Mouse (Mus musculus) monocyte, adult 5-6 weeks (primary cell): ENCODE data around the gene Mpv17l. TPM values are rescaled to one million over a fixed set of nuclear protein-coding genes. Genes with fewer than 3 reads are reported as not detected.
"Not testable (repeated sequence)": the region's sequence is repeated elsewhere in the genome, so short reads cannot be mapped to it uniquely, and the experiment has no call there.

Experiments
- ATAC-seq: fragments of 153-309, 156-312 bp; replicated peaks from 2 replicates; pipeline ENCODE4 v1.8.0; 2017; ENCODE audit warnings: mild to moderate bottlenecking; ENCODE audit not compliant: low TSS enrichment, insufficient number of reproducible peaks, severe bottlenecking, poor library complexity, low FRiP score
- total RNA-seq: library from RNA; stranded (forward); fragments of 200-1000, 200-491, 200-594 nt; gene quantifications from 3 replicates; pipeline ENCODE4 v1.2.3, GENCODE M21; 2017

Mpv17l gene
- total RNA-seq: 0.29 to 0.64 TPM (median 0.39 TPM) in 3 replicates

DNA sequence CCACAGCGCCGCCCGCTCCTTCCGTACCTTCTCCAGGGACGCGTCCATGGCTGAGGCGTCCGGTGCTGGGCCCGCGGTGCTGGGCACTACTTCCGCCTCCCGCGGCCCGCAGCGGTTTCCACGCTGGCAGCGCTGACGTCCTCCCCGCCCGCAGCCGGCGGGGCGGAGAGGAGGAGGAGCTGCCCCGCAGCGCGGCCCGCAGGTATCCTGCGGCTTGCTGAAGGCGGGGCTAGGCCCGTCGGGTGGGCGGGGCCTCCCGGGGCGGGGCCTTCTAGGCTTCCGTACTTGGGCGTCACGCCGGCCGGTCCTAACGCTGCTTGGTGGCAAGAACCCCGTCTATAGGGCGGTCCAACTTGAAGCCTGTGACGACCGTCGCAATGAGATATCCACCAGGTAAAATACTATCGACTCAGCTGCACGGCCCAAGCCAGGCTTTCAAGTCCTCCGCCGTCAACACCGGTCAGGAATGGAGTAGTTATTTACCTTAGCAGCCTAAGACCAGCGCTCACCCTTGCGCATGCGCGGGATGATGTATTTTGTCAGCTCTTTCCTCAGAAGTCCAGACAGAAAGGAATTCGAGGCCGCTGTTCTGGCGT, at the start of gene Mpv17l, which contains the start of gene Pdxdc1:
Gene Mpv17l, plus strand, starts transcription at position 274 of the 596 bp plus-strand sequence.
Gene Pdxdc1, minus strand, starts transcription at position 244 of the 596 bp plus-strand sequence.
- ATAC-seq: peak; percentile 88

DNA sequence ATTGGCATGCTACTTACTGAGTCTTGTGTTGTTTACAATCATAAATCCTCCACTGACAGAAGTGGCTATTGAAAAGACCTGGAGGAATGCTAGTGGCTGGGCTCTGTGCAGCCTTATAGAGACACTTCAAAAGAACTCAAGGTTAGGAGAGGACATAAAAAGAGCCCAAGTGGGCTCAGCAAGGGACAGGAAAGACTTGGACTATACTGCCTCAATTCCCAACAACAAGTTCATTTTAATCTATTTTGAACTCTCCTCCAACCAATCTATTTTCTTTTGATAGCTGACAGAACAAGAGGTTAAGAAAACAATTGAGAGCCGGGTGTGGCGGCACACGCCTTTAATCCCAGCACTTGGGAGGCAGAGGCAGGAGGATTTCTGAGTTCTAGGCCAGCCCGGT, 49.1 kb upstream of the Mpv17l start:
- no peak for ATAC-seq

DNA sequence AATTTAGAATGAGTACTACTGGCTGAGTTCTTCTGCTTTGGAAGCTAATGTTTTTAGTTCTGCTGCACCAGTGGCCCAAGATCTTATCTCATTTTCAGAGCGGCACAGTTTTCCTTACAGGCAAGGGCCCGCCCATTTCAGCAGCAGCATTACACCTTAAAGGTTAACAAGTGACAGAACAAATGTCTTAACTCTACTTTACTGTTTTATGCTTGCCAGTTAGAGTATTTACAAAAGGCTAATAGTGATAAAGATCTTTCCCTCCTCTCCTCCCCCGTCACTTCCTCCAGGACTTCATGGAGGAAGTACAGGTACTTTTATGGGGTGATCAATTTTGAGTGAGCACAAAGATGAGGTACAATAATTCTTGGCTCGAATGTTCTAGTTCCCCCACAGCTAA, 36.9 kb upstream of the Mpv17l start:
- no peak for ATAC-seq

DNA sequence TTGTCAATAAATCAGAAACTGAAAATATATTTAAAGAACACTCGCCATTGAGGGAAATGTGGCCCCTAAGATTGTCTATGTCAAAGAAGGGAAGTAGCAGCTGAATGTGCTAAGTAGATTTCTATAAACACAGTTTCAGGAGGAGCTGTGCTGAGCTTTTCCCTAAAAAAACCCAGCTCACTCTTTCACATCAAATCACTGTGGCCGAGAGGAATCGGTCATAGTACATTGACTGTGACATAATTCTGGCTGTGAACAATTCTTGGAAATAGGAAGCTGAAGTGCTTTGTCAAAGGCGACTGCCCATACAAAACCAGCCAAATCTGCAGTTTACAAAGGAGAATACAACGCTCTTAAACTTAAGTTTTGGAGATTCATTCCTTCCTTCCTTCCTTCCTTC, 36.3 kb upstream of the Mpv17l start:
- ATAC-seq: no peak

DNA sequence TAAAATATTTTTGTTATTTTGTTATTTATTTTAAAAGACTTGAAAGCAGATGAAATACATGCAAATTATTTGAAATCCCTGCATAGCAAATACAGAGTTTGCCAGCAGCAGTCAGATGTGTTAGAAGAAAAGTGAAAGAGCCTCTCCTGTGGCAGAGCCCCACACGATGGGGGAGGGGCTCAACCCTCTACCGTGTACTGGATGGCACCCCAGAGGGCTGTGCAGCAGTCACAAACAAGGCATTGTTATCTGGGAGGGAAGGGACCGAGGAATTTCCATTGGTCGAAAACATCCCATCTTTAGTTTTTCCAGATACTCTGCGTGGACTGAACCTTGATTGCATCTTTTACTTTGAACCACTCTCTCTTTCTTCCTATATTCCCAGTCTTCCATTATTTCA, 35.6 kb upstream of the Mpv17l start:
- ATAC-seq: not testable (repeated sequence)

DNA sequence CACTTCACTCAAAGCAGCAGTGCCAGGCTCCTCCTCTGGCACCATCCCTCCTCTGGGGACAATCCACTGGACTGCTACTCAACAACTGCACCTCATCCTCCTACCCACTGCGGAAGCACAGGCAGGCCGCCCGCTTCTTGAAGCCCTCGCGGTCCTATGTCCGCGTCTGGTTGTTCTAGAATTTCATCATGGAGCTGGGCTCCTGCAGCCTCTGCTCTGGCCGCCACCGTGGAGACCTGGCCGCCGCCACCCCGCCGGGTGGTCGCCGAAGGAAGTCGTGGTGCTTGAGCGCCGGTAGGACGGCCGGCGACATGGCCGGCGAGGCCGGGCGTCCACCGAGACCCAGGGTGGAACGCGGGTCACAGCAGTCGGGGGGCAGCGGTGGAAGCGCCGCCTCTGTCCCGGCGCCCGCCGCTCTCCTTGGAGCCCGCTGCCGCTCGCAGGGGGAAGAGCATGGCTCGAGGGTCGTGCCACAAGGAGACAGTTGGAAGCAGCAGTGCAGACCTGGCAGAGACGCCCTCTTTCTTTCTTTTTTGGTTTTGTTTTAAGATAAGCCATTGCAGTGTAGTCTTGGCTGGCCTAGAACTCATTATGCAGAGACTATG, 34.9 kb upstream of the Mpv17l start:
- ATAC-seq: no peak

DNA sequence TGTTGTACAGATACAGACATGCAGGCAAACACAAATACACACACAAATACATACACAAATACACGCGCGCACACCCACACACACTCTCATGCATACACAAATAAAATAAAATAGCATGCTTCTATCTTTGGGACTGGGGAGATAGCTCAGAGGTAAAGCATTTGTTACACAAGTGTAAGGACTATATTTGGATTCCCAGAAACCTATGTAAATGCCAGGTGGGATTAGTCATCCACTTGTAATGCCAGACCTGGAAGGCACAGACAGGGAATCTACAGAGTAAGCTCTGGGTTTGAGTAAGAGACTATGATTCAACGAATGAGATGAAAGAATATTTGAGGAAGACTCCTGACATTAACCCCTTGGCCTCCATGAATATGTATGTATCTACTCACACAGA, 27.5 kb upstream of the Mpv17l start:
- ATAC-seq: no peak

DNA sequence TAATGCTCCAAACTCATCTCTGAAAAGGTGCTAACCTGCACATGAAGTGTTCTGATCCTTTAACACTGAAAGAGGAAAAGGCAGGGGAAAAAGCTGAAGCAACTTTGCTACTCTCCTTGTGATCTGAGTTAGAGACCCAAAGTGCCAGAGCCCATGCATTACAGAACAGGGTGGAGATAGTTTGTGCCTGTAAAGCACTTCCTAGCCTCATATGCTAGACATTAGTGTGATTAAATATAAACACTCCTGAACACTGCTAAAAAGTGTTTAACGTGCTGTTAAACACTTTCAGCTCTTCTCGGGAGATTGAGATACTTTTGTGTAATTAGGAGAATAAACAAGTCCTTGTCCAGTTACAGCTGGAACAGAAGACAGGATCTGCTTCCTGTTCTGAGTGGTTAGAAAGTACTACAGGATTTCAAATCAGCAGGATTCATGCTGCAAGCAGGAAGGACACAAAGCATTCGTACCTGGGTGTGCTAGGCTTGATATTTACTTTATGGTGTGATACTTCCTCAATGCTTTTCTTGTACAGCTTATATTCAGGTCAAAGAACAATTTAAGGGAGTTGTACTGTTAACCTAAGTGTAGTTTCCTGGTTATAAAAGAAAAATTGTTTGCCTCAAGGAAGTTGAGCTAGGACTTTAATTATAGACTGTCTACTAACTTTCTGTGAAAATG, 19.7 kb upstream of the Mpv17l start:
- no peak for ATAC-seq

DNA sequence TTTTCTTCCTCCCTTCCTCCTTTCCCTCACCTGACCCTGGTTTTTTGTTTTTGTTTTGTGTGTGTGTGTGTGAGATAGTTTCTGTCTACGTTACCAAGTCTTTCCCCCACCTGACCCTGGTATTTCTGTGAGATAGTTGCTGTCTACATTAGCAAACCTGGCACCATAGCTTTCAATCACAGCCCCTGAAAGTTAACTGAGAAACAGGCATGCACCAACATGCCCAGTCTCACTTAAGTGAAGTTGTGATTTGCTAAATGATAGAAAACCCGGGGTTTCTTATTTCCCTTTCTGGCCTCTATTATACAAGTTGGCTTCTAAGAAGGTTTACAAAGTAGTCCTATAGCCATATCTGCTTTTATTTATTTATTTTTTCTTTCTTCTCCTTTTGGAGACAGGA, 12.5 kb upstream of the Mpv17l start:
- no peak for ATAC-seq

DNA sequence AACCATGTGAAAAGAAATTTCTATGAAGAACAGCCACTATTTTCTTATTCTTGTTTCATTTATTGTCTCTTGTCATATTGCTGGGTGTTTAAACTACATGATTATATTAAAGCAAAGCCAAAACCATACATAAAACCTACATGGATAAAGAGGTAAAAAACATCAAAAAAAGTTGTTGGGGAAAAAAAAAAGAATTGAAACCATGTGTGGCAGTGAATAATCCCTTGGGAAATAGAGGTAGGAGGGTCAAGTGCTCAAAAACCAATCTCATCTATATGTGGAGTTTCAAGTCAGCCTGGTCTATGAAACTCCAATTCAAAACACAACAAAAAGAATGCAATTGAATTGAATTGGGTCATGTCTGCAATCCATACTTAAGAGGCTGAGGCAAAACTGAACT, 10.1 kb upstream of the Mpv17l start:
- ATAC-seq: no peak

DNA sequence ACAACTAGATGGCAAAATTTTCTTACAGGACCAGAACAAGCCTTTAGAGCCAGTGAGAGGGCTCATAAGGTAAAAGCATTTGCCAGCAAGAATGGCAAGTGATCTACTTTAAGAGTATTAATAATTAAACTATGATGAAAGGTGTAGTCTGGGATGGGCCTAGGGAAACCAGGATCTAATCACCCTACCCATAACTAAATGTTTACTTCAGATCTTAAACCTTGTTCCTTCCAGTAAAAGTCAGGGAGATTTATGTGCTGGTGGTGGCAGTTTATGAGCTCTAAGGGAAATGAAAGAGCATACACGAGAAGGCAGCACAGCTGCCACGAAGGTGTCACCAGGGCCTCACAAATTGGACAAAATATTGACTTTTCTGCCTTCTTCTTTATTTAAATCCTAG, 8.9 kb upstream of the Mpv17l start:
- no peak for ATAC-seq

DNA sequence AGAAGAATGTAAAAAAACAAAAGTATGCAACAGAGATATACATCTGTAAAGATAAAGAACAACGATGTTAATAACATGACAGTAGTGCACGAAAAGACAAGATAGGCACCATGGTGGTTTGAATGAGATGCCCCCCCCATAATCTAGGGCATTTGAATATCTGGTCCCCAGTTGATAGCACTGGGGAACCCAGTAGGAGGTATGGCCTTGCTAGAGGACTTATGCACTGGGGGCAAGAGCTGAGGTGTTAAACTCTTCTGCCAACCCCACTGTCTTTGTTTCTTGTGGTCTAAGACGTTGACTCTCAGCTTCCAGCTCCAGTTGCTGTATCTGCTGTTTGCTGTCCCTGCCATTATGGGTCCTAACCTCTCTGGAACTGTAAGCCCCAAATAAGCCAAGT, 7.2 kb upstream of the Mpv17l start:
- no peak for ATAC-seq

DNA sequence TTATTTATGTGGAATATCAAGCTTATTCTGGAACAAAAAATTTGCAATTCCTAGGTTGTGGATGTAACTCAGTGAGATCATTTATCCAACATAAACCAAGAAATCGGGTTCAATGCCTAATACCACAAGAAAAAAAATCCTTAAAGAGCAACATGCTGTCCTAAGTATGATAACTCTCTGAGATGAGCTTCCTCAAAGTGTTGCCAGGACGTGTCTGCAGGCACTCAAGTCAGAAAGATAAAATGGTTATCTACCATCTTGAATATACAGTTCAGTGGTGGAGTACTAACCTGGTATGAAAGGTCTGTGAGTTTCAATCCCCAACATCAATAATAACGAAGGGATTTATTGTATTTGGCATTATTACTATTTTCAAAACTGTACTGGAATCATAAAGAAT, 6.6 kb upstream of the Mpv17l start:
- no peak for ATAC-seq

DNA sequence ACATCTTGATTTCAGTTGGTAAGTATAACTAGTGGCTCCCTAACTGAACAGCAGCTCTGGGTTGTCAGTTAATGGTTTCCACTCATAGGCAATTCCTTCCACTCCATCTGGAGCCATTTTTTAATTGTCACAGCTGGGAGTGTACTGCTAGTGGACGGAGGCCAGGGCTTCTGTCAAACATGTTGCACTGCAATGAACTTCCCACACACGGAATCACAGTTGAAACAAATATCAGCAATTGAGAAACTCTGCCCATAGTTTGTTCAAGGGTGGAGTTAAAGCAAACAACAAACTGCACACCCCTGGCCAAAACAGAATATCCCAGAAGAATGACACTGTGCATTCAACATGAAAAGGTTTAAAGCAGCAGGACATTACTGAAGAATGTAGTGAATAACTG, 4.0 kb upstream of the Mpv17l start:
- no peak for ATAC-seq

DNA sequence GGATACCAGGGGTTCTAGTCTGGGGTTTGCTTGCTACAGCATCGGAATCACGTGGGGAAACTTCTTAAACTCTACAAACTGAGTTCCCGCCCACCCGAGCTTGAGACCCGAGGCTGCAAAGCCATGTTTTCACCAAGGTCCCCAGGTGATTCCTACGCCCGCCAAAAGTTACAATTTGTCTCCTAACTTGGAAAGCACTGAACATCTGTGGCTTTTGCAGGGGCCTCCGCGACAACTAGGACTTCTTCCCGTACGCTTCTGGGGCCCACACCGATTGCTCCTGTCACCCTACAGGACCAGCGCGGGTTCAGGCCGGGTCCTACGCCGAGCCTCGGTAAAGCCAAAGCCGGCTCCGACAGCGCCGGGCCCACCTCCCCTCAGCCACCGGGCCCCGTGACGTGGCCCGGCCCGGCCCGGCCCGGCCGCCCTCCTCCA, 547 bp upstream of the Mpv17l start:
- 0 out of 2 replicates have a peak, but pooled peaks have one; percentile 5 for ATAC-seq

DNA sequence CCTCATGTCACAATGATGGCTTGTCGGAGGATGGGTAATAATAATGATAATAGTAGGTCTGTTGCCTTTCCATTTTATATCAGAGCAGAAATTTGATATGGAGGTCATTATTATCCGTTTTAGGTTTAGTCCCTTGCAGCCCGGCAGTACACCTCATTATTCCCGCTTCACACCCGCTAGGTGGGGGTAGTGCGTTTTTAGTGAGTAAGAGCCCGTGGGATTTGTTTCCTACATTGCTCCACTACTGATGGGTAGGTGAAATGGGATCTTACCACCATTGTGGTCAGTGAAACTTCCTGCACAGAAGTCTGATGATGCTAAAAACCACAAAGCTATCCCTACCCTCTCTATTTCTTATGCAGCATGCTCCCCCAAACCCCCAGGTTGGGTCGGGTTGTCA, 527 bp downstream of the Mpv17l start:
- peak; percentile 15 for ATAC-seq

DNA sequence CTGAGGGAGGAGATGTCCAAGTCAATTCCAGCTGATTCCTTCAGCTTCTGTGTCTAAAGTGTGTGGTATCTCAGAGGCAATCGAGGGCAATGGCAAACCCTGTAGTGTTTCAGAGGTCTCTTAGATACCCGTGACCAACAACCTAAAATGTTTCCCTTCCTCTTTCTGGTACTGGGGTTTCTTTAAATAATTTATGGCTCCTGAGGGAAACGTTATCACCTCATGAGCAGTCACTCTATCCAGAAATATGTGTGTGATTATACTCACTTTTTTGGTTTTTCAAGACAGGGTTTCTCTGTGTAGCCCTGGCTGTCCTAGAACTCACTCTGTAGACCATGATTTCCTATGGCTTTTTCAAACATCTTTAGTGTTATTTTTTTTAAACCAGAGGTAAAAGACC, 4.3 kb downstream of the Mpv17l start:
- ATAC-seq: no peak

DNA sequence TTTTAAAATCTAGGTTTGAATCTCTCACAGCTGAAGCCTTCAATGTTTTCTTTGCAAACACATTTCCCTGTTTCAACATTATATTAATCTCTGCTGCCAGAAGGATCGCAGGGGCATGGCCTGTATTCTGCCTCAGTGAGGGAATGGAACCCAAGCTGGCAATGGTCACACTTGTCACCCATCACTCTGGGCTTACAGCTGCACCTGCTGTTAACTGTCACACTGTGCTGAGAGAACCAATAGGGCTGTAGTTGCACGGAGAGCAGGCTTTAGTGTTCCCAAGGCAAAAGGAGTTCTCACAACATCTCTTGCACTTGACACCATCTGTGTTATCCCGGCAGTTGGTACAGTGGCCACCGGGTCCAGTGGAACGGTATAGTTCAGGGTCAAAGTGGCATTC, 17.1 kb downstream of the Mpv17l start:
- ATAC-seq: no peak

DNA sequence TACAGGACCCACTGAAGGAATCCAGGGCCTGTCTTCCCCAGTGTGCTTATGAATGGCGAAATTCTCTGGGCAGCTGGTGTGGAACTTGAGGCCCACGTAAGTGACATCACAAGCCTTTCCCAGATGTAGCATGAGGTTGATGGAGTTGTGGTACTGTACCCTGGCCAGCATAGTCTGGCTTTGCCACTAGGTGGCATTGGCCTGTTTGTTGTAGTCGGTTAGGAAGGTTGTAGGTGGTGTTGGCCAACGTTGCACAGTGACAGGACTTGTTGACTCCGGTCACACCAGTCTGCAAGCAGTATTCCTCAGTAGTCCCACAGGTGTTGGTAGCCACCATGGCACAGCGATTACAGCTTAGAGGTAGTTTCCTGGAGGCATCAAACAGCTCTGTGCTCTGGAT, 18.1 kb downstream of the Mpv17l start:
- ATAC-seq: no peak

DNA sequence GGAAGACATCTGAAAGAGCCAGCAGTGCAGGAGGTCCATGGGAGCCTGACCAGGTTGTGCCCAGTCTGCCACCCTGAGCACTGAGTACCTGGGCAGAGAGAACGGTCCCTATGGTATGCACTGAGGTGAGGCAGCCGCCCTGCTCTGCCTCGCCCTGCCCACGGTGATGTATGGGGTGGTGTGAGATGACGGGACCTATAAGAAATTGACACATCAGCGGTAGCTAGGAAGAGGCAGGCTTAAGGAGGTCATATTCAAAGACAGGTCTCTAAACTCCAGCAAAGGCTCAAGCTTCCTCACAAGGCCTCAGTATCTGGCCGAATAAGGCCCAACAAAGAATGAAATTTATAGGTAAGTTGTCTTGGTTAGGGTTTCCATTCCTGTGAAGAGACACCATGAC, 18.8 kb downstream of the Mpv17l start:
- no peak for ATAC-seq
